Mouse (Mus musculus) mouse trophoblast stem cell (cell line): ENCODE results near the gene Nt5c.
"Not testable (repeated sequence)": the region's sequence is repeated elsewhere in the genome, so short reads cannot be mapped to it uniquely, and the experiment has no call there.

Experiments
- in situ Hi-C, 2 experiments: fragments of 300-500 bp; cut with MseI, MboI; formaldehyde crosslinking; loops; 2 replicates in 1 of 2; 3 replicates in 1 of 2; pipeline ENCODE4 v1.15.1; 2025

Gene Nt5c

DNA sequence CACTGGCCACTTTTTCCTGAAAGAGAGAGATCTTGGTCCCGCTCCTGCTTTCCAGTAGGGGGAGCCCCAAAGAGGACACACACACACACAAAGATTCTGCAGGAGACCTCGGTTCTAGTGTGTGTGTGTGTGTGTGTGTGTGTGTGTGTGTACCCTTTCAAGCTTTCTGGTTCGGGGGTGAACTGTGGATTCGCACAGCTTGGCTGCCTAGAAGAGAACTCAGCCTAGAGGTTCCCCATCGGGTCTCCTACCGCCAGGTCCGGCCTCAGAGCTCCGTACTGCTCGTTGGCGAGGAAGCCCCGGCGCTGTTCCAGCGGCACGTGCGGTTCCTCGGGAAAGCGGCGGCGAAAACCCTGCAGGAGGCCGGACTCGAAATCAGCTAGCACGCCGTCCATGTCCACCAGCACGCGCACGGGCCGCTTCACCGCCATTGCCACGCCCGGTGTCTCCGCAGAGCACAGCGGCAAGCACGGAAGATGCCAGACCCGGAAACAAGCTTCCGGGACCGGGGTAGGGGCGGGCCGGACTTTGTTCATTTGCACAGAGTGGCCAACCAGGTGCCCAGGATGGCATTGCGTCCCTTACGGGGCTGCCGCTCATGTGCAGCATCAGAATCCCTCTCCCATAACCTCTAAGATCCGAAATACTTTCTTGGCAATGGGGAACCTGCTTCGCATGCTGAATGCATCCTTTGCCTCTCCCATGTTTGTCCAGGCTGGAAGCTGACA, at the start of gene Nt5c:
TSS of gene Nt5c (minus strand) at position 507 of the 728 bp plus-strand sequence.
- in situ Hi-C loops = no loop called here

DNA sequence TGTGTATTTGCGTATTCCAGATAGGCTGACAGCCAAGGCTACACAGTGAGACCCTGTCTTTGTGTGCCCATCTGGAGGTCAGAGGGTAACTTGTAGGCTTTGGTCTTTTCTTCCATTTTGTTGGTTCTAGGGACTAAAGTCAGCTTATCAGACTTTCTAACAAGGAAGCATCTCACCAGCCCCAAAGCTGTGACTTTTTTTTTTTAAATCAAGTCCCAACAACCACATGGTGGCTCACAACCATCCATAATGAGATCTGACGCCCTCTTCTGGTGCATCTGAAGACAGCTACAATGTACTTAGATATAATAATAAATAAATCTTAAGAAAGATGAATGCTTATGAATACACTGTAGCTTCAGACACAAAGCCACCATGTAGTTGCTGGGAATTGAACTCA, 46.4 kb upstream of the Nt5c start:
- in situ Hi-C loops = no loop called here

DNA sequence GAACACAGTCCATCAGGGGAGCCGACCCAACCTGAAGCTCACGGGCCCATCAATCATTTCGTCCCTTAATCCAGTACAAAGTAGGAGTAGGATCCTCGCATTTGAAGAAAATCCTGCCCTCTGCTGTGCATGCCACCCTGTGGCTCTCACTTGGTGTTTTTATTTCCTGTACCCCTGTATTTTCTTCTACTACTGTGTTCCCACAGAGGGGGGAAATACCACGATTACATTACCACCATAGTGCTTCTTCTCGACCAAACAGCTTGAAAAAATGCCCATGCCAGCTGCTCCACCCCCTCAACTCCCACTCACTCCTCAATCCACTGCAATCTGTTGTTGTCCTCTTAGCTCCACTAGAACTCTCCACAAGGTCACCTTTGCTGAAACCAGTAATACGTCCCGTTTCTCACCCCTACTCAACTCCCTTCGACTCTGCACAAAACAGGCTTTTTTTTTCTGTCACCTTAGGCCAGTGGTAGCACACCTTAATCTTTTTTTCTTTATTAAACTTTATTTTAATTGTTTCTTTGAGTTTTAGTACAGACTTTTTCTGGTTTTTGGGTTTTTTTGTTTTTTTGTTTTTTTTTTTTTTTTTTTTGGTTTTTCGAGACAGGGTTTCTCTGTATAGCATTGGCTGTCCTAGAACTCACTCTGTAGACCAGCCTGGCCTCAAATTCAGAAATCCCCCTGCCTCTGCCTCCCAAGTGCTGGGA, 45.4 kb upstream of the Nt5c start:
- in situ Hi-C loops = no loop called here

DNA sequence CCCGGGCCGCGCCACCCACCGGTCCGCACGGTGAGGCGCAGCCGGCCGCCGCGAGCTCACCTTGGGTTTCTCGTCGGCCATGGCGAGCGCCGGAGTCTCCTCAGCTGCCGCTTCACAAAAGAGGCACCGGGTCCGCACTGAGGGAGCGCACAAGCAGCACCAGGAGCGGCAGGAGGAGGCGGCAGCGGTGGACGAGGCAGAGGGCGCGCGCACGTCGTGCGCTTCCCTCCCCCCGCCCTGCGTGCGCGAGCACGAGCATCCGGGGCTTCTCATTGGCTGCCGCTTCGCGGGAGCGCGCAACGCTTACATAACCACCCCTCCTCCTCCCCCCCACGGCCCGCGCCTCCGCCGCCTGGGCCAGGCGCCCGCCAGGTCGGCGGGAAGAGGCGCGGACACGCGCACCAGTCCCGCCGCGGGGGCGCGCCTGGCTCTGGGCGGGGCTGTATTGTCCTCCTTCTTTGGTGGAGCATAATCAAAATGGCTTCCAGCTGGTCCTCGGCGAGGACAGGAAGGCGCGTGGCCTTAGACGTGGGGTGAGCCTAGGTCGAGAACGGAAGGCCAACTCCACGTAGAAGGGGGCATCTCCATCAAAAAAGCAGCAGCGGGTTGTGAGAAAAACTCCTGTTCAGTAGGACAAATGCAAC, 44.5 kb upstream of the Nt5c start, which contains the start of gene Sumo2:
TSS of gene Sumo2 (minus strand) at position 239 of the 644 bp plus-strand sequence.
- in situ Hi-C loops = no loop called here

DNA sequence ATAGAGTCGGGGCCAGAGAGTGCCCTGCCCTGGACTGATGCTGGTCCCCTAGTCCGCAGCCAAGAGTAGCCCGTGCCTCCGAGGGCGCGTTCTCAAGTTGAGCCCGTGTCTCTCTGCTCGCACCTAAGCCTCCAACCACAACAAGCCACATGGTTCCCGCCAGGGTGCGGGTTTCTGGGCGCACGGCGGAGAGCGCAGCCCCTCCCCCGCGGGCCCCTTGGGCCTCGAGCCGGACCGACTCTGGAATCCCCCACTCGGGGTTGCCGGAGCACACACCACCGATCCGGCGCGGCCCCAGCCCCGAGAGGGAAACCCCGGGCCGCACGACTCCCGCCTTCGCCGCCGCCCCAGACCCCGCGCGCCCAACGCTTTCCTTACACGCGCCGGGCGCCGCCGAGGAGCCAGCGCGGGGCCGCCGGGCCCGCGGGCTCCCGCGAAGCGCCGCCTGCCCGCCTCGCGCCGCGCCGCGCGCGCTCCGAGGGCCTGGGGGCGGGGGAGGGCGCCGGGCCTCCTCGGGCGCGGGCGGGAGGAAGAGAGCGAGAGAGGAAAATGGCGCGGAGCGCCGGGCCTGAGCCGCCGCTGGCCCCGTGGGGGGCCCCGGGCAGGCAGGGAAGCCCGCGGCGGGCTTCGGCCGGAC, 43.9 kb upstream of the Nt5c start:
- in situ Hi-C loops = no loop called here

DNA sequence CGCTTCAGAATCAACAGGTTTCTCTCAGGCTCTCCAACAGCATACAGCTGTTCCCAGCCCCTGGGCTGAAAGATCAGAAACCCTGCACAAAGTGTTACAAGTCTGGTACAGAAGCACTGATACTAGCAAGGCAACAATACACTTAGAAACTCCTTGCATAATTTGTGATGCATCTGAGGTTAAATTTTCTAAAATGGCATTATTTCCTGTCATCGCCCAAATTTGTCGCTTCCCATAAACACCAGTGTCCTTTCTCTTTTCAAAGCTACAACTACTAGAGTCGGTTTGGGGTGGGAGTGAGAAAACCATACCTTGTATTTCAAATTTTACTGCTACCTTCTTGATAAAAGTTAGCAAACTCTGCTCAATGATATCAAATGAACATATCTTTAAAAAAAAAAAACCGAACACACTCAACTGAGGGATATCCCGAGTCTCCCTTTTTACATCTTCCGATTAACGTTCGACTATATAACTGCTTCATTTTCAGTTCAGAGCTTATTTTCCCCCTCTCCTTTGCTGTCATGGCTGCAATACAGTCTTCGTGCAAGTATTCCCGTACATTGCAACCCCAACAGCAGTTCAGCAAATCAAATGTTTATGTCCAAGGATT, 43.2 kb upstream of the Nt5c start:
- in situ Hi-C loops = no loop called here

DNA sequence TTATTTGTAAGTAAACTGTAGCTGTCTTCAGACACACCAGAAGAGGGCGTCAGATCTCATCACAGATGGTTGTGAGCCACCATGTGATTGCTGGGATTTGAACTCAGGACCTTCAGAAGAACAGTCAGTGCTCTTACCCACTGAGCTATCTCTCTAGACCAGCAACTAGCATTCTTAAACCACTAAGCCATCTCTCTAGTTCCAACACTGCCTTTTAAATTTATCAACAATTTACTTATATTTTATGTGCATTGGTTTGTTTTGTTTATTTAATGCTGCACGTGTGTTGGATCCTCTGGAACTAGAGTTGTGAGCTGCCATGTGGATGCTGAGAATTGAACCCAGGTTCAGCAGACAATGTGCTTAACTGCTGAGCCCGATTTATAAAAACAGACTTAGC, 34.8 kb upstream of the Nt5c start:
- in situ Hi-C loops = not testable (repeated sequence)

DNA sequence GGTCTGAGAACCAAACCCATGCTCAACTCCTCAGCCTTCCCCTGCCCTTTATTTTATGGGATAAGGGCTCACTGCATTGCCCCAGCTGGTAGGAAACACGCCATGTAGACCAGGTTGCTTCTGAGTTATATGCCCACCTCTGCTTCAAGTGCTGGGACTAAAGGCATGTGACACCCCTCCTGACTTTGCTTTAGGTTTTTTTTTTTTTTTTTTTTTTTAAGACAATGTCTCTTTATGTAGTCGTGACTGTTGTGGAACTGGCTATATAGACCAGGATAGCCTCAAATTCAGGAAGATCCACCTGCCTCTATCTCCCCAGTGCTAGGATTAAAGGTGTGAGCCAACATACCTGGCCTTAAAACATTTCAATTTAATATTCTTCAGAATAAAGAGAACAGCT, 31.0 kb upstream of the Nt5c start:
- in situ Hi-C loops = no loop called here

DNA sequence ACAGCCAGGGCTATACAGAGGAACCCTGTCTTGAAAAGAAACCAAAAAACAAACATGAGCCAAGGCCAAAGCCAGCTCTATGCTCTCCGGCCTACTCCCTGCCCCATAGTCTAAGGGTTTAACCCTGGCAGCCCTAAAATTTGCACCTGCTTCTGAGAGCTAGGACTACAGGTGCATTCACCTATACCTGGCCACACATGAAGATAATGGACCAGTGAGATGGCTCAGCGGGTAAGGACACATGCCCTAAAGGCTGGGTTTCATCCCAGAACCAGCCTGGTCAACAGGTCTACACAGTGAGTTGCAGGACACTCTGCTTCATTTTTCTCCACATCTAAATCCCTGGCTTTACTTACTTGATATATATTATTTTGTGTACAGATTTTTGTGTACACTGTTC, 30.6 kb upstream of the Nt5c start:
- in situ Hi-C loops = no loop called here

DNA sequence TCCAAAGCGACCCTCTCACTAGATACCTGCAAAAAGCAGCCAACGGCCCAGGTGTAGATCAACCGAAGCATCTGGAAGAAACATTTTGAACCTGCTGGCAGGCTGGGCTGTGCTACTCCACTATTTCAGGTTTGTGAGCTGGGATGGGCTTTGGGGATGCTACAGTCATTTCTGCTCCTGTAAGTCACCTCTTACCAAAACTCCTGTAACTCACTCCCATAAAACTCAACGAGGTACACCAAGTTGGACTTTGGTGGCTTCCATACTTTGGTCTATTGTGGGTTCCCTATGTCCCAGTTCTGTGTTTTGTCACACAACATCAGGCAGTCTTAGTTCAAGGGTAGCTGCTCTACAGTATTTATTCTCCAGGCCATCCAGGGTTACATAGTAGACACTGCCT, 29.4 kb upstream of the Nt5c start:
- in situ Hi-C loops = no loop called here

DNA sequence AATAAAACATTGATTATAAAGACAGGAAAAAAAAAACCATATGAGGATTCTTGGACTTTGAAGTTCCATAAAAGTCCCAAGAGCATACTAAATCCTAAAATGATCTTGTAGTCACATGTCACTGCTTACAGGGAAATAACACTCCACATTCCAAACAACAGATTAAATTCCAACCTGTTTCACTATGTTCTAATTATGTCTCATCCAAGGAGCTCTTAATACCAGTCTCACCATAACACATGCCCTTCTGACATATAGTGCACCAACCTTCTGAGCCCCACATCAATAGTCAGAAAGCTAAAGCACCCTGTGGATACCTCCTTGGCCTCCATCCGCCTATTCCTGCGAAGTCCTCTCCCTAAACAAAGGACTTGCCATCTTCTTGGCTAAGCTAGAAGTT, 28.6 kb upstream of the Nt5c start:
- in situ Hi-C loops = no loop called here

DNA sequence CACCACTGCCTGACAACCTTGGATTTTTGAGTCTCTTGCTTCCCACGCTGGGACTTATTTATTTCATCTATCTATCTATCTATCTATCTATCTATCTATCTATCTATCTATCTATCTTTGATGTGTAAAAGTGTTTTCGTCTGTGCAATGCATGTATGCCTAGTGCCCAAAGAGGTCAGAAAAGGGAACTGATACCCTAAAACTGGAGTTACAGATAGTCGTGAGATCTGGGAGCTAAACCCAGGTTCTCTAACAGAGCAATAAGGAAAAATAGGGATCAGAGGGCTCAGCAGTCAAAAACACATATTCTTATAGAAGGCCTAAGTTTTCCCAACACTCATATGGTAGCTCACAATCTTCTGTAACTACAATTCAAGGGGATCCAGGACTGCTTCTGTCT, 27.9 kb upstream of the Nt5c start:
- in situ Hi-C loops = no loop called here

DNA sequence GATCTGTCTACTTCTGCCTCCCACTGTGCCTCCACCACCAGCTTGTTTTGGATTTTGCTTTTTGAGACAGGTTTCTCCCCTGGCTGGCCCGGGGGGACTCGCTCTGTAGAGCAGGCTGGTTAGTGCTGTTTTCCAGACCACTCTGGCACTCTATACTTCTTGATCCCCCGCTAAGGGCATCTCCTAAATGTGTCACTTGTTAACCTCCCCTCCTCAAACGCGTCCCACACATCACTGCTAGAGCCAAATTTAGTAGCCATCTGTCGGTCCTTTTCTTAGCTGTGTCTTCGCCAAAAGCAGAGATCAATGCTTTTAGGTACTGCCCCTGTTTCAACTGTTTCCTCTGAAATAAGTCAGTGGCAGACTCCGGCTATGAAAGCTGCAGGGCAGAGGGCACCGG, 27.0 kb upstream of the Nt5c start:
- in situ Hi-C loops = no loop called here

DNA sequence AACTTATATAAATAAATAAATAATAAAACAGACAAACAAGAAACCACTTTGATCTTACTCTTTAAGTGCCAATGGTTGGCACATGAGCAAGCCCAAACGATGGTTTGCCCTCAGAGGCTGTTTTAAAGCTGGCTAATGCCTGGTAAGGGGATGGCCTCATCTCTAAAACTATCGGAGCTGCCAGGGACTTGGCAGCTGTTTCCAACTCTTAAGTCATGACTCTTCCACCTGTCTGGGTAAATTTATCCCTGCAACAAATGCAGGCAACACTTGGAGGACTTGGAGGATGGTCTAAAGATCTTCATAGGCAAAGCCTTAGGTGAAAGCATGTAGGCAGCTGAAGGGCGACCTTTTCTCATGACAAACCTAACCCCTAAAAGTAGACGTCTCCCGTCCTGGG, 25.3 kb upstream of the Nt5c start:
- in situ Hi-C loops = no loop called here

DNA sequence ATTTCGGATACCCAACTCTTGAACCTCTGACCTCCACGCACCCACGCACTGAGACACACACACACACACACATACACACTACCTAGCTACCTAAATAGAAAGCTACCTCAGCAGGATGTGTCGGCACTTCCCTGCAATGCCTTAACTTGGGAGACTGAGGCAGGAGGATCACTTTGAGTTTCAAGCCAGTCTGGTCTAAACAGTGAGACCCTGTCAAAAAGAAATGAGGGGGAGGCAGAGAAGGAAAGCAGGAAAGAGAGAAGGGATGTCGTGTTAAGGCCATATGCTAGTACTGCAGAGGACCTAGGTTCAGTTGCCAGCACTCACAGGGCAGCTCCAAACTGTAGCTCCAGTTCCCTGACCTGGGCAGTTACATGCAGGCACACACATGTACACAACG, 23.4 kb upstream of the Nt5c start:
- in situ Hi-C loops = no loop called here

DNA sequence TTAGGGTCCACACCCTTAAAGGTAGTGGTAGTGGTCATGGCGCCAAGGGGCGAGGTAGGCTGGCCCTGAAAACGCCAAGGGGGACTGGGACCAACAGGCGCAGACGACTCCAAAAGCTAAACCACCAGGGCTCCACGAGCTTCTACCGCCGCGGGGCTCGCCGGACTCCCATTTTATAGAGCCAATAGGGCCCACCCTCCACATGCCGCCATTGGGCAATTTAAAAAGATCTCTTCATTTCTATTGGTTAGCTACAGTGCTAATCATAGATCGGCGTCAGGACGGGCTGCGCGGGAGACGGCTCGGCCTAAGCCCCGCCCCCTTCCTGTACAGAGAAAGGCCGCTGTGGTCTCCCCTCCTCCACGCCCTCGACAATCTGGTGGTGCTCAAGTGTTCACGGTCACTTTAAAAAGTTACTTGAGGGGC, 22.6 kb upstream of the Nt5c start, which contains the start of gene Jpt1:
TSS of gene Jpt1 (minus strand) at position 150 of the 426 bp plus-strand sequence.
- in situ Hi-C loops = no loop called here

DNA sequence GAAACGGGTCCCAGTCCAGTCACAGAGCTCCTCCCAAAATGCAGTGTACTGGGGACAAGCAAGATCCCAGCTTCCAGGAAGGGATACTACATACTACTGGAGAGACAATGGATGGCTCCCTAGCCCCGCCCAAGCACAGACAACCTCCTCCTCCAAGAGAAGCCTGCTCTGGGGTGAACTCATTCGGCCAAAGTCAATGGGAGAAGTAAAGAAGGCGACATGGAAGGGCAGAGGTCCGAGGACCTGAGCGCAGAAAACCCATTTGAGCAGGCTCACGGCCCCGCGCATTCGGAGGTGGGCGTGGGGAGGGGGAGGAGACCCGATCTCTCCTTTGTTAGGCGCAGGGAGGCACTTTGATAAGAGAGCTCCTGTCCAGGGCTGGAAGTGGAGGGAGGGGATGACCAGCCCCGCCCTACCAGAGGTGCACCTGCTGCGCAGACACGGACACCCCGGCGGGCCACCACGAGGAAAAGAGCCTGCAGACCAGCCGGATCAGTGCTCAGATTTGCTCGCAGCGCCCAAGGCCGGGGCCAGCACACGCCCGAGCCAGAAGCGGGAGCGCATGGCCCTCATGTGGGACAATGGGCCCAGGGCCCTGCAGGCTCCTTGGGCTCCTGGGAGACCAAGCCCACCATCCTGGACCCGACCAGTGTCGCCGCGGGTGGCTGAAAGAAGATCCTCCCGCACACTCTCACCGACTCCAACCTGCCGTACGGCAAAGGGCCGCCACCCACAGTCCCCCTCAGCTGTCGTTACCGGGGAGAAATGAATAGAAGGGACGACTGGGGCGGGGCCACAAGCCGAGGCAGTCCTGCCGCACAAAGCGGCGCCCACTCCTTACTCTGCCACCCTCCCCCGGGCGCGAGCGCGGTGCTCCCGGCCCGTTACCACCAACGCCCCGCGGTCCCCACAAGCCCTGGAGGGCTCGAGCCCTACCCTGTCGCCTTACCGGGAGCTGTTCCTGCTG, 21.9 kb upstream of the Nt5c start:
- in situ Hi-C loops = no loop called here

DNA sequence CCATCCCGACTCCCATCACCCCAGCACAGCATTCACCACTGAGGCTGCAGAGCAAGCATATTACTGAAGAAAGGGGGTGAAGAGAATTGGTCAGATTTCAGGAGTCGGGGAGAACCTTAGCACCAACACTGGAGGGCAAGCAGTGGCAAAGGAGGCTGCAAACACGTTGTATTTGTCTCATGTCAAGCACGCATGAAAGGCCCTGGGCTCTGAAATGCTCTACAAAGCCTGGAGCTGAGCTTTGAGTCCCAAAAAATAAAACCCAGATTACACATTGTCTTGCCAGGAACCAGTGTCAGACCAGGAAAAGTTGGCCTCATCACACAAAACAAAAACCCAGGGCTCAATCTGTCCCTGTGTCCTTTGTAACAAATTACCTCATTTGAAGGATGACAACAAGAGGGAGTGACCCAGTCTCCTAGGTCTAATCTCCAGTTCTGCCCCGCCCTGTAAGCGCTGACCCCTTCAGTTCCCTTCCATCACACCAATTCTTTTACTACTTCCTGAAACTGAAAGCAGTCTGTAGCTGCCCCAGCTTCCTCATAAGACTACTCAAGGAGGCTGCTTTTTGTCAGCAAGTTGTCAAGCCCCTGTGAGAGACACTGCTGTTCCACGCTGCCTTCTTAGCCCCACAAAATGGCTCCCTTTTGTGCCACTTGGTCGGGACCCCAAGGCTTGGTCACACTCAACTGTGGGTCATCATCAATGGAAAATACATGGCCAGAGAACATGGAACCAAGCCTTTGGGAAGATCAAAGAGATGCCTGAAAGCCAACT, 20.9 kb upstream of the Nt5c start:
- in situ Hi-C loops = no loop called here

DNA sequence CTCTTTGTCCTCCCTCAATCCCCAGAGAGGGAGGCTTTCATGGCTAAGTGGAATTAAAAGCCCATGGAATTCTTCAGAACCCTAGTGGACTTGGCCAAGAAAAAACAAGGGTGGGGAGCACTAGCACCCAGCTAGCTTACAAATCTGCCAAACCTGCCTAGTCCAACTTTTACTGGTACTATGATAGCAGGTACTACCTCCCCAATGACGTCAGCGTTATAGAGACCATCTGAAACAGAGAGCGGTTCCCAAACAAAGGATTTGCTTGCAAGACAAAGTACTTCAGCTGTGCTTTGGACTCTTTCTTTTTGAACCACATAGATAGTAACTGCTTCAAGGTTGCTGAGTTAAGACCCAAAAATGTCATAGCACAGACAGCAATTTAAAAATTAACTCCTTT, 20.3 kb upstream of the Nt5c start:
- in situ Hi-C loops = no loop called here

DNA sequence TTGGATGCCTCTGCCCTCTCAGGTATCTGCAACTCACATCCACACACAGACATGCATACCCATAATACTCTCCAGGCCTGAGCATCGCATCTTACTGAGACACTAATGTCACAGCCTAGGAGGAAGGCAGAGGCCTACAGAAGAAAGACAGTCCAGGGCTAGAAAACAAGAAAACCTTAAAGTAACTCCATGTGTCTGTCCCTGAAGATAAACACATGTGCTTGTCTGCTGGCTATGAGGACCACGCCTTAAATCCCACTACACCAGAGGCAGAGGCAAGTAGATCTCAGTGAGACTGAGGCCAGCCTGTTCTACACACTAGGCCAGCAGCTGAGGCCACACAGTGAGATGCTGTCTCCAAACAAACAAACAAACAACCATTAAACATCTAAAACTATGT, 19.5 kb upstream of the Nt5c start:
- in situ Hi-C loops = no loop called here
